Mouse (Mus musculus): ENCODE data around the gene Rnf4. TPM values are rescaled to one million over a fixed set of nuclear protein-coding genes. Genes with fewer than 3 reads are reported as not detected.

Gene Rnf4
- polyA plus RNA-seq, 1 experiment from 2014 or later = 68.5 TPM

- no peaks in the 10 kb centered on the region for H3K9me3 ChIP-seq (ENCODE audit: low read length)
- H3K9ac ChIP-seq (replicated peaks; ENCODE audit: low read depth) = no peak overlapping the region
- H3K27me3 ChIP-seq (replicated peaks; ENCODE audit: insufficient read depth, low read length) = no peaks in the 10 kb centered on the region
- no peak overlapping the region for H3K4me2 ChIP-seq (replicated peaks; ENCODE audit: low read depth, low read length)
- no peak for TF ChIP-seq EP300 (IDR thresholded peaks at IDR 0.05)
- TF ChIP-seq CTCF (IDR thresholded peaks at IDR 0.05) = no peak
- ATAC-seq (no peak), DNase-seq (ENCODE audit: low spot score) (no peak)
- H3K4me3 ChIP-seq (ENCODE audit: low read depth, low read length) = no peak overlapping the region
- H3K4me1 ChIP-seq (ENCODE audit: insufficient read depth, low read depth, low read length) = no peaks in the 10 kb centered on the region
- H3K36me3 ChIP-seq (ENCODE audit: insufficient read depth, low read length) = no peaks in the 10 kb centered on the region
- no peak overlapping the region for H3K27ac ChIP-seq (ENCODE audit: low read length)
- WGBS = 53% methylated on average over 2 of the region's 2 CpGs
Observed at GRCm38 (mm10) chr5:34319491-34320034, 16.5 kb upstream of the Rnf4 start.

DNA sequence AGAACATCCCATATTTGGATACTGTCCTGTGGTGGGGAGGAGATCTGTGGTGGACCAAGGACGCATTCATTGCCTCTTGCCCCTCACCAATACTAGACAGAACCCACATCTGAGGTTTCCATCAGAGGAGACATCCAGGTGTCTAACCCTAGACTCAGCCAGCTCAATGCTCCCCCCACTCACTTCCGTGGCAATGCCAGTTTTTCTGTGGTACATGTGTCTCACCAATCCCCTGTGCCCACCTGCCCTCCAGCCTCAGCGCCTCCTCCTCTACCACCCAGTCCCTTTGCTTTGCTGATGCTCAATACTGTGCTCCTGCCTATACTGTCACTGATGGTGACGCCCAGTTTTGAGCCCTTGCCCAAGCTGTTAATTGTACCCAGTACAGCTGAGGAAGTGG is 14.9 kb upstream of the Rnf4 start:
- Histone ChIP-seq H3K4me1 (ENCODE audit: insufficient read depth, low read depth, low read length) (no peaks in the 10 kb centered on the region), H3K4me3 (ENCODE audit: low read depth, low read length) (no peak overlapping the region), H3K9ac (replicated peaks; ENCODE audit: low read depth) (no peak overlapping the region), H3K9me3 (ENCODE audit: low read length) (no peaks in the 10 kb centered on the region), H3K27ac (ENCODE audit: low read length) (no peak overlapping the region), H3K27me3 (replicated peaks; ENCODE audit: insufficient read depth, low read length) (no peaks in the 10 kb centered on the region), H3K36me3 (ENCODE audit: insufficient read depth, low read length) (no peaks in the 10 kb centered on the region), H3K4me2 (replicated peaks; ENCODE audit: low read depth, low read length) (no peak overlapping the region)
- TF ChIP-seq CTCF (IDR thresholded peaks at IDR 0.05) (no peak), EP300 (IDR thresholded peaks at IDR 0.05) (no peak)
- WGBS = 83% methylated on average over 4 of the region's 4 CpGs
- DNase-seq (ENCODE audit: low spot score) = no peak
- no peak for ATAC-seq

DNA sequence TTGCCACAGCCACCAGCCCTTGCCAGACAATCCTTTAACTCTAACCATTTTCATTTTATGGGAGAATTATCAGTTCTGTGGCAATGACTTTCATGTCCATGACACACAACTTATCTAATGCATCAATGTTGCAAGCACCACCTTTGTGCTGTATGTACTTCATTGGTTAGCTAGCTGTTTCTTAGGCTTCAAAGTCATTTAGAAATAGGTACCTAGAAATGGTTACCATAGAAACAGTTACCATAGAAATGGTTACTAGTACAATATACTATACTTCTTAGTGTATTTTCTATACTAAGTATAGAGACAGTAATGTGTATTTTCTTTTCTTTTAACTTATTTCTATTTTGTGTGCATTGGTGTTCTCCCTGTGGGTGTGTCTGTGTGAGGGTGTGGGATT is 10.8 kb upstream of the Rnf4 start:
- H3K4me3 ChIP-seq (ENCODE audit: low read depth, low read length) = no peak overlapping the region
- DNase-seq (ENCODE audit: low spot score) = no peak
- H3K27me3 ChIP-seq (replicated peaks; ENCODE audit: insufficient read depth, low read length) = no peaks in the 10 kb centered on the region
- no peaks in the 10 kb centered on the region for H3K9me3 ChIP-seq (ENCODE audit: low read length)
- no peak overlapping the region for H3K27ac ChIP-seq (ENCODE audit: low read length)
- H3K36me3 ChIP-seq (ENCODE audit: insufficient read depth, low read length) = no peaks in the 10 kb centered on the region
- H3K4me2 ChIP-seq (replicated peaks; ENCODE audit: low read depth, low read length) = no peak overlapping the region
- no peak for ATAC-seq
- H3K9ac ChIP-seq (replicated peaks; ENCODE audit: low read depth) = no peak overlapping the region
- TF ChIP-seq CTCF (IDR thresholded peaks at IDR 0.05) = no peak
- no peak for TF ChIP-seq EP300 (IDR thresholded peaks at IDR 0.05)
- H3K4me1 ChIP-seq (ENCODE audit: insufficient read depth, low read depth, low read length) = no peaks in the 10 kb centered on the region

DNA sequence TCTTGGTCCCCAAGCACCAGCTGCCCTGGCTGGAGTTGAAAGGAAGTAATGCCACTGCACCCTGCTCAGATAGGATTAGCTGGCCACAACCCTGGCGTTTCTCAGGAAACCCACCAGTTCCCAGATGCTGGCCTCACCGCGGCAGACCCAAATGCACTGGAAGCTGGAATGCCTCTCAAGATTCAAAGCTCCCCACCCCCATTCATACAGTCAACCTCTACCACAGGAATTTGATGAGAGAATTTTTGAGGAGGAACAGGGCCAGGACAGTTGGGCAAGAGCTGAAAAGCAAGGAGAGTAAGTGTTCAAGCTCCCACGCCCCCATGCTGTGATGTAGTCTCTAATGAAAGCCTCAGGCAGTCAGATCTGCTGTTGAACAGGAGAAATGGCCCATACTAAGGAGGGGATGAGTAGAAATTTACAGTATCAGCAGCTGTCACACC is 9.8 kb upstream of the Rnf4 start:
- no peaks in the 10 kb centered on the region for H3K36me3 ChIP-seq (ENCODE audit: insufficient read depth, low read length)
- H3K4me1 ChIP-seq (ENCODE audit: insufficient read depth, low read depth, low read length) = no peaks in the 10 kb centered on the region
- H3K4me2 ChIP-seq (replicated peaks; ENCODE audit: low read depth, low read length) = 0 out of 2 replicates have a peak overlapping the region, but pooled peaks have one; percentile 53
- no peaks in the 10 kb centered on the region for H3K27me3 ChIP-seq (replicated peaks; ENCODE audit: insufficient read depth, low read length)
- no peak overlapping the region for H3K9ac ChIP-seq (replicated peaks; ENCODE audit: low read depth)
- no peak overlapping the region for H3K4me3 ChIP-seq (ENCODE audit: low read depth, low read length)
- TF ChIP-seq EP300 (IDR thresholded peaks at IDR 0.05) = peak; percentile 26; the same call in 1 of the 2 replicates
- no peak for TF ChIP-seq CTCF (IDR thresholded peaks at IDR 0.05)
- WGBS = 12% methylated on average over 4 of the region's 4 CpGs
- no peak overlapping the region for H3K27ac ChIP-seq (ENCODE audit: low read length)
- H3K9me3 ChIP-seq (ENCODE audit: low read length) = no peaks in the 10 kb centered on the region
- DNase-seq (ENCODE audit: low spot score) = peak; percentile 74
- peak; percentile 81 for ATAC-seq

DNA sequence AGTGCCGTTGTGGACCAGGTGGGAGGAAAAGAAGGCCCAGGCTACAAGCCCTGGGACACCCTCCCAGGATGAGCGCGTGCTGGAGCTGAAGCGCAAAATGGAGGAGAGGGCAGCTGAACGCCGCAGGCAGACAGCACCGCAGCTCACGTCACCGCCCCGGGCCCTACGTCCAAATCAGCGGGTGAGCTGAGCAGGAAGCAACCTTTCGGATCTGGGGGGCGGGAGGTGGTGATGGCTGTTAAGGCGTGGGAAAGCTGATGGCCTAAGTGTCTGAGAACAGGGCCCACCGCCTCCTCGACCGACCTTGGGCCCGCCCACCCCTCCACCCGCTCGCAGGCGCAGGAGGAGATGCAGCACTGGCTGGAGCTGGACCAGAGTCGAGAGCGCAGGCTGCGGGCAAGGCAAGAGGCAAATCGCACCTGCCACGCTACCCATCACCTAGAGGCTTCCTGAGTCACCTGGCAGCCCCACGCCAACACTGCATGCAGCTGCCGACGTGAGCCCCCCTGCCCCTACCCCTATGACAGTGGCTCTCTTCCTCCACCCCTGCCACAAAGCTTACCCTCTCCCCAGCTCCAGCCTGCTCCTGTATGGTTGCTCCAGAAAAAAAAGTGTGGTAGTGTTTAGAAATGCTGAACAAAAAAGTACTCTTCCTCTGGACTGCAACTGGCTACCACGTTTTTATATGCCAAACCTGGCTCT is 9.1 kb upstream of the Rnf4 start:
- Histone ChIP-seq H3K4me1 (ENCODE audit: insufficient read depth, low read depth, low read length) (no peaks in the 10 kb centered on the region), H3K36me3 (ENCODE audit: insufficient read depth, low read length) (no peaks in the 10 kb centered on the region), H3K27me3 (replicated peaks; ENCODE audit: insufficient read depth, low read length) (no peaks in the 10 kb centered on the region), H3K9ac (replicated peaks; ENCODE audit: low read depth) (0 out of 2 replicates have a peak overlapping the region, but pooled peaks have one; percentile 12), H3K9me3 (ENCODE audit: low read length) (no peaks in the 10 kb centered on the region), H3K4me2 (replicated peaks; ENCODE audit: low read depth, low read length) (peak overlapping the region; percentile 53), H3K4me3 (ENCODE audit: low read depth, low read length) (0 out of 2 replicates have a peak overlapping the region, but pooled peaks have one; percentile 15), H3K27ac (ENCODE audit: low read length) (no peak overlapping the region)
- no peak for TF ChIP-seq EP300 (IDR thresholded peaks at IDR 0.05)
- TF ChIP-seq CTCF (IDR thresholded peaks at IDR 0.05) = no peak
- WGBS = 14% methylated on average over 31 of the region's 31 CpGs
- no peak for DNase-seq (ENCODE audit: low spot score)
- ATAC-seq = peak; percentile 38

GRCm38 (mm10) chr5:34330136-34330535 is 6.0 kb upstream of the Rnf4 start:
- DNase-seq (ENCODE audit: low spot score) = no peak
- no peaks in the 10 kb centered on the region for H3K27me3 ChIP-seq (replicated peaks; ENCODE audit: insufficient read depth, low read length)

More at GRCm38 (mm10) chr5:34330136-34330535, 6.0 kb upstream of the Rnf4 start:
- 82% methylated on average over 2 of the region's 2 CpGs for WGBS
- no peaks in the 10 kb centered on the region for H3K36me3 ChIP-seq (ENCODE audit: insufficient read depth, low read length)
- no peaks in the 10 kb centered on the region for H3K9me3 ChIP-seq (ENCODE audit: low read length)
- H3K4me3 ChIP-seq (ENCODE audit: low read depth, low read length) = no peak overlapping the region
- TF ChIP-seq EP300 (IDR thresholded peaks at IDR 0.05) = no peak
- TF ChIP-seq CTCF (IDR thresholded peaks at IDR 0.05) = no peak
- H3K27ac ChIP-seq (ENCODE audit: low read length) = no peak overlapping the region
- no peaks in the 10 kb centered on the region for H3K4me1 ChIP-seq (ENCODE audit: insufficient read depth, low read depth, low read length)
- H3K4me2 ChIP-seq (replicated peaks; ENCODE audit: low read depth, low read length) = no peak overlapping the region
- no peak for ATAC-seq
- H3K9ac ChIP-seq (replicated peaks; ENCODE audit: low read depth) = no peak overlapping the region

All from lung, postnatal 0 days (tissue).